Mouse (Mus musculus) brain, embryonic 14.5 days (tissue): ENCODE measurements at regions not wholly inside any gene's neighbourhood (a gene's known extent, or its start where the extent isn't known, plus 50 kb on each side); places are given as distances from the start of the nearest gene placed in this dataset.

ENCODE experiments used
- CTCF ChIP-seq: fragments of 200-500 bp; IDR thresholded peaks from 2 replicates; pipeline ENCODE4 v1.5.1; 2012; ENCODE audit warnings: inconsistent platforms, mild to moderate bottlenecking, moderate library complexity, borderline replicate concordance; ENCODE audit not compliant: insufficient read depth, insufficient read length; ENCODE audit errors: extremely low read depth
- POLR2A ChIP-seq: fragments of 200-500 bp; IDR thresholded peaks from 2 replicates; pipeline ENCODE4 v1.6.1; 2012; ENCODE audit warnings: mild to moderate bottlenecking, inconsistent platforms, borderline replicate concordance; ENCODE audit not compliant: poor library complexity, insufficient read depth, insufficient read length, severe bottlenecking; ENCODE audit errors: extremely low read depth

DNA sequence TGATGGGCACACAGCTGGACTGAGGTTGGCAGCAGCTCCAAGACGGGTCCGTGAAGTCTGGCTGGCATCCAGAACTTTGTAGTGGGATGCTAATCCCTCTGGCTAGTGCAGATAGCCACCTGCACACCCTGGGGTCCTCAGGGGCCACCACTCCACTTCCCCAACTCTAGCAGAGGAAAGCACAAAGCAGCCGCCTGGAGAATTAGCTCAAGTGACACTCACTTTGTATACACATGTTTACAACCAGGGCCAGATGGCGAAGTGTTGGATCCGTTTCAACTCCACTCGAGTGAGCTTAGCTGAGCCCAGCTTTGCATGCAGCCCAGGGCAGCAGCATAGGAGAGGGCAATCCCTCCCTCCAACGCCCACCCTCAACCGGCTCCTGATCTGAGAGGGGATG, 200.5 kb upstream of the Rpl38 start:
- TF ChIP-seq CTCF, result no peak
- no peak for TF ChIP-seq POLR2A
